Mouse (Mus musculus): ENCODE data around the gene Ncoa1. TPM values are rescaled to one million over a fixed set of nuclear protein-coding genes. Genes with fewer than 3 reads are reported as not detected.
"Not testable (repeated sequence)": the region's sequence is repeated elsewhere in the genome, so short reads cannot be mapped to it uniquely, and the experiment has no call there.

The Ncoa1 gene
- total and polyA plus RNA-seq, 3 experiments = 36.0 to 65.0 (median 45.0) TPM

DNA sequence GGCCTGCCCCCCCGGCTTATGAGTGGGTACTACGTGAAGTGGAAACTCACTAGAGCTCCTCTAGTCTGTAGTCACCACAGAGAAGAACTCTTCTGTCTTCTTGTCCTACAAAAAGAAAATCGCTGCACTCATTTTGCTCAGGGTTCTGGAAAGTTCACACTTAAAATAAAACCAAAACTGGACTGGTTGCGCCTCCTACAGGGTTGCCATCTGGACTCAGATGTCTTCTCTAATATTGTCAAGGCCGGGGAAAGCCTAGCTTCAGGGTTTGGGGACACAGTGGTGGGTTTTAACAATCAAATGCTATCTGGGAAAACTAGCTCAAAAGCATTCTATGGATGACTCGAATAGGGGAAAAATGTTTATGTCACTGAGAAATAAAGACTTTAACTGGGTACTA lies 227.2 kb downstream of the Ncoa1 start:
- H3K79me2 ChIP-seq (ENCODE audit: control insufficient read depth, insufficient read depth, low read length, poor library complexity) = no peaks in the 10 kb centered on the region
- no peaks in the 10 kb centered on the region for H3K9me3 ChIP-seq (replicated peaks; ENCODE audit: insufficient read depth, low read length)
- H3K27me3 ChIP-seq (ENCODE audit: control insufficient read depth in 1 of 2, insufficient read depth in 2 of 2, low read length in 2 of 2) = no peaks in the 10 kb centered on the region
- H3K4me3 ChIP-seq (ENCODE audit: control insufficient read depth in 1 of 2, insufficient read depth in 1 of 2, low read depth in 2 of 2, low read length in 2 of 2) = no peak overlapping the region
- H3K27ac ChIP-seq (ENCODE audit: control insufficient read depth, low read depth, low read length) = no peak overlapping the region
- H3K9ac ChIP-seq (ENCODE audit: control insufficient read depth, low read depth, low read length, poor library complexity, severe bottlenecking) = no peak overlapping the region
- H3K4me1 ChIP-seq (ENCODE audit: control insufficient read depth in 1 of 2, insufficient read depth in 2 of 2, low read length in 2 of 2) = peaks cover 0 to 3% of the 10 kb centered on the region in 2 experiments; a peak in 1 of 4 replicates
- DNase-seq (ENCODE audit: low read depth, low spot score) = no peak
- H3K36me3 ChIP-seq (ENCODE audit: control insufficient read depth in 1 of 2, insufficient read depth in 2 of 2, low read length in 2 of 2) = peaks cover 0 to 8% of the 10 kb centered on the region in 2 experiments; a peak in 2 of 4 replicates
- TF ChIP-seq TCF12 (IDR thresholded peaks at IDR 0.05; ENCODE audit: low read depth, low read length) (no peak), EP300 (IDR thresholded peaks at IDR 0.05; ENCODE audit: low read depth in 1 of 2, low read length in 2 of 2) (no peak), MEF2A (IDR thresholded peaks at IDR 0.05; ENCODE audit: extremely low read depth, insufficient replicate concordance, low read depth, low read length, poor library complexity, severe bottlenecking) (no peak), SMC3 (IDR thresholded peaks at IDR 0.05; ENCODE audit: low read depth, low read length) (no peak)

DNA sequence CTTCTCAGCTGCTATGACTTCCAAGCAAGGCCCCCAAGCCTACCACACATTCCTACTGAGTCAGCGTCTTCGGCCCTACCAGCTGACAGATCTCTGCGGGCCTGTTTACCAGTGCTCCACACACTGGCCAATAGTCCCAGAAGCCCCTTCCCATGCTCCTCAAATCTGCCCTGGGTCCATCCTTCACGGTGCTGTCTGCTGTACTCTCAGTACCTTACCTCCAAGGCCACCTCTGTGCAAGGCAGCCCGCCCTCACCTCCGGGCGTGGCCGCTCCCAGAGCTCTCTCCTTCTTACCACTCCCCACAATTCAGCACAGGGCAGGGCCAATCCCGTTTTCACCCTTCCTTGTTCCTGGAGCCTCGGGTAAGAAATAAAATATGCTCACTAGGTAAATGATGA lies 231.2 kb downstream of the Ncoa1 start:
- H3K27me3 ChIP-seq (ENCODE audit: control insufficient read depth in 1 of 2, insufficient read depth in 2 of 2, low read length in 2 of 2) = no peaks in the 10 kb centered on the region
- peak; percentile 90 for TF ChIP-seq POLR2AphosphoS2 (IDR thresholded peaks at IDR 0.05; ENCODE audit: low read length)
- no peak for TF ChIP-seq MAFK (IDR thresholded peaks at IDR 0.05; ENCODE audit: borderline replicate concordance, low read depth, low read length)
- H3K4me1 ChIP-seq (ENCODE audit: control insufficient read depth in 1 of 2, insufficient read depth in 2 of 2, low read length in 2 of 2) = peaks cover 0 to 3% of the 10 kb centered on the region in 2 experiments; a peak in 3 of 4 replicates
- H3K27ac ChIP-seq (ENCODE audit: control insufficient read depth, low read depth, low read length) = no peak overlapping the region
- H3K36me3 ChIP-seq (ENCODE audit: control insufficient read depth in 1 of 2, insufficient read depth in 2 of 2, low read length in 2 of 2) = peaks cover 0 to 2% of the 10 kb centered on the region in 2 experiments; a peak in 2 of 4 replicates
- no peaks in the 10 kb centered on the region for H3K79me2 ChIP-seq (ENCODE audit: control insufficient read depth, insufficient read depth, low read length, poor library complexity)
- DNase-seq (ENCODE audit: low read depth, low spot score) = peak; percentile 18
- H3K4me3 ChIP-seq (ENCODE audit: control insufficient read depth in 1 of 2, insufficient read depth in 1 of 2, low read depth in 2 of 2, low read length in 2 of 2) = no peak overlapping the region
- no peak overlapping the region for H3K9ac ChIP-seq (ENCODE audit: control insufficient read depth, low read depth, low read length, poor library complexity, severe bottlenecking)
- no peaks in the 10 kb centered on the region for H3K9me3 ChIP-seq (replicated peaks; ENCODE audit: insufficient read depth, low read length)

DNA sequence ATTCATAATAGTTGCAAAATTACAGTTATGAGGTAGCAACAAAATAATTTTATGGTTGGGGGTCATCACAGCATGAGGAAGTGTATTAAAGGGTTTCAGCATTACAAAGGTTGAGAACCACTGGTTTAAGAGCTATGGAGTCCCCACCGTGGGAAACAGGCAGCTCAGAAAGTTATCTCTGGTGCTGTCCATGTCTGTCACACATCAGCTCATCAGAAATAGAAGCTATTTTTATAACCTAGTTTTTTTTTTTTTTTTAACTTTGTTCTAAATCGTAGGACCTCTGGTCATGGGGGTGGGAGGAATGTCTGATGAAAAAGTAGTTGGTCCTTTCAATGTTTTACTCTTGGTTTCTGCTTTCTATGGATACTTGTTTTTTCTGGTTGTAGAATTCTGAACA lies 233.2 kb downstream of the Ncoa1 start:
- DNase-seq (ENCODE audit: low read depth, low spot score) = no peak
- H3K79me2 ChIP-seq (ENCODE audit: control insufficient read depth, insufficient read depth, low read length, poor library complexity) = no peaks in the 10 kb centered on the region
- H3K4me3 ChIP-seq (ENCODE audit: control insufficient read depth in 1 of 2, insufficient read depth in 1 of 2, low read depth in 2 of 2, low read length in 2 of 2) = no peak overlapping the region
- TF ChIP-seq ELF1 (IDR thresholded peaks at IDR 0.05; ENCODE audit: low read depth, low read length) = no peak
- TF ChIP-seq ZC3H11A (IDR thresholded peaks at IDR 0.05; ENCODE audit: low read depth, low read length) = no peak
- no peak for TF ChIP-seq JUND (IDR thresholded peaks at IDR 0.05; ENCODE audit: low read depth, low read length)
- TF ChIP-seq GABPA (IDR thresholded peaks at IDR 0.05; ENCODE audit: low read depth, low read length) = no peak
- no peak for TF ChIP-seq USF1 (IDR thresholded peaks at IDR 0.05; ENCODE audit: low read depth, low read length)
- no peak for TF ChIP-seq RCOR1 (IDR thresholded peaks at IDR 0.05; ENCODE audit: low read depth, low read length)
- no peak for TF ChIP-seq BHLHE40 (IDR thresholded peaks at IDR 0.05; ENCODE audit: borderline replicate concordance, low read depth, low read length)
- TF ChIP-seq MAX (IDR thresholded peaks at IDR 0.05; ENCODE audit: low read length) = no peak
- no peak for TF ChIP-seq SIN3A (IDR thresholded peaks at IDR 0.05; ENCODE audit: low read length)
- TF ChIP-seq POLR2AphosphoS5 (IDR thresholded peaks at IDR 0.05; ENCODE audit: borderline replicate concordance, low read depth, low read length) = no peak
- no peak for TF ChIP-seq TCF12 (IDR thresholded peaks at IDR 0.05; ENCODE audit: low read depth, low read length)
- no peak for TF ChIP-seq MYC (IDR thresholded peaks at IDR 0.05; ENCODE audit: low read depth, low read length)
- no peak for TF ChIP-seq MAZ (IDR thresholded peaks at IDR 0.05; ENCODE audit: low read depth, low read length)
- TF ChIP-seq HCFC1 (IDR thresholded peaks at IDR 0.05; ENCODE audit: low read depth, low read length) = no peak
- no peak for TF ChIP-seq GATA1 (IDR thresholded peaks at IDR 0.05; ENCODE audit: low read depth, low read length)
- H3K9me3 ChIP-seq (replicated peaks; ENCODE audit: insufficient read depth, low read length) = no peaks in the 10 kb centered on the region
- peaks cover 0 to 3% of the 10 kb centered on the region in 2 experiments; a peak in 3 of 4 replicates for H3K4me1 ChIP-seq (ENCODE audit: control insufficient read depth in 1 of 2, insufficient read depth in 2 of 2, low read length in 2 of 2)
- H3K27ac ChIP-seq (ENCODE audit: control insufficient read depth, low read depth, low read length) = no peak overlapping the region
- no peak overlapping the region for H3K9ac ChIP-seq (ENCODE audit: control insufficient read depth, low read depth, low read length, poor library complexity, severe bottlenecking)
- no peaks in the 10 kb centered on the region for H3K27me3 ChIP-seq (ENCODE audit: control insufficient read depth in 1 of 2, insufficient read depth in 2 of 2, low read length in 2 of 2)
- peaks cover 0 to 1% of the 10 kb centered on the region in 2 experiments; a peak in 1 of 4 replicates for H3K36me3 ChIP-seq (ENCODE audit: control insufficient read depth in 1 of 2, insufficient read depth in 2 of 2, low read length in 2 of 2)

DNA sequence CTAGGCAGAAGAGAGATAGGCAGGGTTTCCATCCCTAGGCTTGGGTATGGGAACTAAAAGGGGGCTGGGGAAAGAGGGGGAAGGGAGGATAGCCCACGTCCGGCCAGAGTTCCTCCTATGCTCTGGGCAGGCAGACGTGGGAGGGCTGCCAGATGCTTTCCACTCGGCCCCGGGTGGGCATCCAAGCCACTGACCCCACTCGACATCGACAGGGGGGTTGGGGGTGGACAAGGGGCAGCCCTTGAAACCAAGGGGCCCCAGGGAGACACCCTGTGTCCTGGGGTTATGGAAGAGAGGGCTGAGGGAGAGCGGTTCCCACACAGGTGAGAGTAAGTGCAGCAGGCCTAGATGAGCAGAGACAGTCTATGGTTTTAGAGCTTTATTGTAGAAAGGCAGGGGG lies 236.7 kb downstream of the Ncoa1 start:
- DNase-seq (ENCODE audit: low read depth, low spot score); H3K9ac ChIP-seq (ENCODE audit: control insufficient read depth, low read depth, low read length, poor library complexity, severe bottlenecking); H3K27ac ChIP-seq (ENCODE audit: control insufficient read depth, low read depth, low read length); H3K4me3 ChIP-seq (ENCODE audit: control insufficient read depth in 1 of 2, insufficient read depth in 1 of 2, low read depth in 2 of 2, low read length in 2 of 2); H3K79me2 ChIP-seq (ENCODE audit: control insufficient read depth, insufficient read depth, low read length, poor library complexity); H3K27me3 ChIP-seq (ENCODE audit: control insufficient read depth in 1 of 2, insufficient read depth in 2 of 2, low read length in 2 of 2); H3K4me1 ChIP-seq (ENCODE audit: control insufficient read depth in 1 of 2, insufficient read depth in 2 of 2, low read length in 2 of 2); H3K36me3 ChIP-seq (ENCODE audit: control insufficient read depth in 1 of 2, insufficient read depth in 2 of 2, low read length in 2 of 2); H3K9me3 ChIP-seq (replicated peaks; ENCODE audit: insufficient read depth, low read length): not testable (repeated sequence)

Measured in MEL (cell line).